Mouse (Mus musculus): ENCODE measurements around the gene AU022252. TPM values are rescaled to one million over a fixed set of nuclear protein-coding genes. Genes with fewer than 3 reads are reported as not detected.

The AU022252 gene
- polyA plus RNA-seq, 1 experiment from 2014 or later, result 33.0 TPM

GRCm38 (mm10) chr4:119181456-119181855 lies 51.1 kb downstream of the AU022252 start:
- no peak overlapping the region for H3K27ac ChIP-seq
- H3K9me3 ChIP-seq, result no peaks in the 10 kb centered on the region
- no peaks in the 10 kb centered on the region for H3K36me3 ChIP-seq
- H3K27me3 ChIP-seq, result no peaks in the 10 kb centered on the region
- H3K4me1 ChIP-seq, result no peaks in the 10 kb centered on the region
- WGBS, result 85% methylated on average over 9 of the region's 9 CpGs
- ATAC-seq (ENCODE audit: insufficient number of reproducible peaks, insufficient read depth, low FRiP score, low TSS enrichment, low read depth), result no peak
- H3K9ac ChIP-seq, result no peak overlapping the region
- H3K4me3 ChIP-seq, result no peak overlapping the region
- H3K4me2 ChIP-seq, result no peak overlapping the region

GRCm38 (mm10) chr4:119180133-119180707 lies 52.3 kb downstream of the AU022252 start:
- no peak for ATAC-seq (ENCODE audit: insufficient number of reproducible peaks, insufficient read depth, low FRiP score, low TSS enrichment, low read depth)
- Histone ChIP-seq H3K4me3 (no peak overlapping the region), H3K4me2 (no peak overlapping the region), H3K4me1 (no peaks in the 10 kb centered on the region), H3K27ac (no peak overlapping the region), H3K27me3 (no peaks in the 10 kb centered on the region), H3K9ac (no peak overlapping the region), H3K36me3 (no peaks in the 10 kb centered on the region), H3K9me3 (no peaks in the 10 kb centered on the region)
- WGBS, result 70% methylated on average over 4 of the region's 4 CpGs

- Histone ChIP-seq H3K36me3 (no peaks in the 10 kb centered on the region), H3K4me2 (no peak overlapping the region), H3K9me3 (no peaks in the 10 kb centered on the region), H3K27me3 (no peaks in the 10 kb centered on the region), H3K4me1 (no peaks in the 10 kb centered on the region; the same call in 1 of the 2 replicates), H3K9ac (no peak overlapping the region), H3K27ac (no peak overlapping the region), H3K4me3 (no peak overlapping the region)
- ATAC-seq (ENCODE audit: insufficient number of reproducible peaks, insufficient read depth, low FRiP score, low TSS enrichment, low read depth), result no peak
- 77% methylated on average over 18 of the region's 18 CpGs for WGBS
Observed at GRCm38 (mm10) chr4:119178331-119178730, 54.2 kb downstream of the AU022252 start.

- H3K4me2 ChIP-seq, result no peak overlapping the region
- H3K9ac ChIP-seq, result no peak overlapping the region
- no peak for ATAC-seq (ENCODE audit: insufficient number of reproducible peaks, insufficient read depth, low FRiP score, low TSS enrichment, low read depth)
- H3K4me1 ChIP-seq, result peaks cover 6% of the 10 kb centered on the region
- H3K27me3 ChIP-seq, result no peaks in the 10 kb centered on the region
- no peaks in the 10 kb centered on the region for H3K36me3 ChIP-seq
- no peak overlapping the region for H3K27ac ChIP-seq
- no peaks in the 10 kb centered on the region for H3K9me3 ChIP-seq
- 65% methylated on average over 5 of the region's 5 CpGs for WGBS
- no peak overlapping the region for H3K4me3 ChIP-seq
Observed at GRCm38 (mm10) chr4:119177702-119178101, 54.8 kb downstream of the AU022252 start.

GRCm38 (mm10) chr4:119173851-119174453 lies 58.6 kb downstream of the AU022252 start, which contains the start of gene Zfp691:
Zfp691 (minus strand) TSS chr4:119174195.
- Histone ChIP-seq H3K9me3 (no peaks in the 10 kb centered on the region), H3K9ac (peak within 1 kb of the TSS; percentile 88), H3K4me1 (peaks cover 18% of the 10 kb centered on the region), H3K4me3 (peak within 1 kb of the TSS; percentile 80), H3K27ac (peak within 1 kb of the TSS; percentile 60), H3K4me2 (peak within 1 kb of the TSS; percentile 79), H3K27me3 (no peaks in the 10 kb centered on the region), H3K36me3 (peaks cover 26% of the 10 kb centered on the region)
- WGBS, result under 1% methylated on average over 40 of the region's 40 CpGs
- peak; percentile 99 for ATAC-seq (ENCODE audit: insufficient number of reproducible peaks, insufficient read depth, low FRiP score, low TSS enrichment, low read depth)

- no peak overlapping the region for H3K27ac ChIP-seq
- WGBS, result 41% methylated on average over 18 of the region's 18 CpGs
- H3K9me3 ChIP-seq, result no peaks in the 10 kb centered on the region
Observed at GRCm38 (mm10) chr4:119172919-119173650, 59.4 kb downstream of the AU022252 start.

GRCm38 (mm10) chr4:119167663-119168062 lies 64.8 kb downstream of the AU022252 start:
- ATAC-seq (ENCODE audit: insufficient number of reproducible peaks, insufficient read depth, low FRiP score, low TSS enrichment, low read depth), result no peak
- 3% methylated on average over 4 of the region's 4 CpGs for WGBS
- Histone ChIP-seq H3K27me3 (no peaks in the 10 kb centered on the region), H3K9me3 (no peaks in the 10 kb centered on the region), H3K9ac (no peak overlapping the region), H3K27ac (no peak overlapping the region), H3K4me2 (no peak overlapping the region), H3K4me1 (peaks cover 12% of the 10 kb centered on the region), H3K36me3 (peaks cover 36% of the 10 kb centered on the region), H3K4me3 (no peak overlapping the region)

More at GRCm38 (mm10) chr4:119172919-119173650, 59.4 kb downstream of the AU022252 start:
- no peak for ATAC-seq (ENCODE audit: insufficient number of reproducible peaks, insufficient read depth, low FRiP score, low TSS enrichment, low read depth)
- Histone ChIP-seq H3K4me3 (peak overlapping the region; percentile 80), H3K9ac (peak overlapping the region; percentile 88), H3K27me3 (no peaks in the 10 kb centered on the region), H3K4me2 (peak overlapping the region; percentile 79), H3K4me1 (peaks cover 18% of the 10 kb centered on the region), H3K36me3 (peaks cover 35% of the 10 kb centered on the region)

GRCm38 (mm10) chr4:119167068-119167467 lies 65.4 kb downstream of the AU022252 start:
- Histone ChIP-seq H3K36me3 (peaks cover 36% of the 10 kb centered on the region), H3K9me3 (no peaks in the 10 kb centered on the region), H3K4me2 (no peak overlapping the region), H3K9ac (no peak overlapping the region), H3K27ac (no peak overlapping the region), H3K27me3 (no peaks in the 10 kb centered on the region), H3K4me3 (no peak overlapping the region), H3K4me1 (peaks cover 6% of the 10 kb centered on the region; the same call in 1 of the 2 replicates)
- 85% methylated on average over 4 of the region's 4 CpGs for WGBS
- no peak for ATAC-seq (ENCODE audit: insufficient number of reproducible peaks, insufficient read depth, low FRiP score, low TSS enrichment, low read depth)

- Histone ChIP-seq H3K27me3 (no peaks in the 10 kb centered on the region), H3K4me3 (no peak overlapping the region), H3K4me1 (no peaks in the 10 kb centered on the region), H3K36me3 (peaks cover 29% of the 10 kb centered on the region), H3K9me3 (no peaks in the 10 kb centered on the region), H3K27ac (no peak overlapping the region), H3K9ac (no peak overlapping the region), H3K4me2 (no peak overlapping the region)
- WGBS, result 76% methylated on average over 7 of the region's 7 CpGs
- ATAC-seq (ENCODE audit: insufficient number of reproducible peaks, insufficient read depth, low FRiP score, low TSS enrichment, low read depth), result no peak
Observed at GRCm38 (mm10) chr4:119165916-119166315, 66.6 kb downstream of the AU022252 start.

GRCm38 (mm10) chr4:119162990-119163389 lies 69.5 kb downstream of the AU022252 start:
- Histone ChIP-seq H3K27ac (no peak overlapping the region), H3K9ac (no peak overlapping the region), H3K4me2 (no peak overlapping the region), H3K9me3 (no peaks in the 10 kb centered on the region), H3K36me3 (no peaks in the 10 kb centered on the region), H3K4me1 (no peaks in the 10 kb centered on the region), H3K27me3 (no peaks in the 10 kb centered on the region), H3K4me3 (no peak overlapping the region)
- ATAC-seq (ENCODE audit: insufficient number of reproducible peaks, insufficient read depth, low FRiP score, low TSS enrichment, low read depth), result no peak
- 86% methylated on average over 4 of the region's 4 CpGs for WGBS

- H3K27ac ChIP-seq, result no peak overlapping the region
- ATAC-seq (ENCODE audit: insufficient number of reproducible peaks, insufficient read depth, low FRiP score, low TSS enrichment, low read depth), result no peak
- H3K9ac ChIP-seq, result no peak overlapping the region
- no peak overlapping the region for H3K4me2 ChIP-seq
- whole genome bisulfite sequencing, result 79% methylated on average over 3 of the region's 3 CpGs
- H3K27me3 ChIP-seq, result no peaks in the 10 kb centered on the region
- no peak overlapping the region for H3K4me3 ChIP-seq
- no peaks in the 10 kb centered on the region for H3K36me3 ChIP-seq
- no peaks in the 10 kb centered on the region for H3K4me1 ChIP-seq
- no peaks in the 10 kb centered on the region for H3K9me3 ChIP-seq
Observed at GRCm38 (mm10) chr4:119161358-119161757, 71.2 kb downstream of the AU022252 start.

- Histone ChIP-seq H3K9me3 (no peaks in the 10 kb centered on the region), H3K27ac (no peak overlapping the region), H3K9ac (no peak overlapping the region), H3K27me3 (no peaks in the 10 kb centered on the region), H3K4me1 (no peaks in the 10 kb centered on the region), H3K36me3 (no peaks in the 10 kb centered on the region), H3K4me2 (no peak overlapping the region), H3K4me3 (no peak overlapping the region)
- WGBS, result 78% methylated on average over 5 of the region's 5 CpGs
- no peak for ATAC-seq (ENCODE audit: insufficient number of reproducible peaks, insufficient read depth, low FRiP score, low TSS enrichment, low read depth)
Observed at GRCm38 (mm10) chr4:119157891-119158290, 74.6 kb downstream of the AU022252 start.

Measured in embryonic facial prominence, embryonic 13.5 days (tissue).